Mouse (Mus musculus): ENCODE results near the gene Amdhd2.
A peak's percentile ranks its signal among the peaks of the same experiment; 100 is the strongest.
"Not testable (repeated sequence)": the region's sequence is repeated elsewhere in the genome, so short reads cannot be mapped to it uniquely, and the experiment has no call there.

The Amdhd2 gene

GRCm38 (mm10) chr17:24155742-24156141 lies 7.8 kb downstream of the Amdhd2 start:
- no peak for DNase-seq

DNA sequence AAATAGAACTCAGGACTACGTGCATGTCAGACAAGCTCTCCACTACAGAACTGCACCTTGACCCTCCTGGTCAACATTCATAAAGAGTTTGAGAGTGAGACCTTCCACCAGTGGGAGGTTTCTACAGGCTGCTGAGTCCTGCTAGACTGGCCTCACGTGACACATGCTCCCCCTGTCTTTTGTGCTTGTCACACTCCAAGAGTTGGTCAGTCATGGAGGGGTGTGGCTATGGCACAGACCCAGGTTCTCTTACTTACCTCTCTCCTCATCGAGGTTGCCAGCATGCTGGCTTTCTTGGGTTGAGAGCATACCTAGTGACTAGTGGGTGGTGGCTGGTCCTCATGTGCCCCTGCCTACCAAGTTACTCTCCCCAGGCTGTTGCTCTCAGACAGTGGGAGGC lies 9.1 kb downstream of the Amdhd2 start:
- DNase-seq = no peak

GRCm38 (mm10) chr17:24151890-24152563 lies 11.5 kb downstream of the Amdhd2 start:
- peak; percentile 90 to 91 for DNase-seq

- DNase-seq = no peak
Observed at GRCm38 (mm10) chr17:24151382-24151781, 12.2 kb downstream of the Amdhd2 start.

DNA sequence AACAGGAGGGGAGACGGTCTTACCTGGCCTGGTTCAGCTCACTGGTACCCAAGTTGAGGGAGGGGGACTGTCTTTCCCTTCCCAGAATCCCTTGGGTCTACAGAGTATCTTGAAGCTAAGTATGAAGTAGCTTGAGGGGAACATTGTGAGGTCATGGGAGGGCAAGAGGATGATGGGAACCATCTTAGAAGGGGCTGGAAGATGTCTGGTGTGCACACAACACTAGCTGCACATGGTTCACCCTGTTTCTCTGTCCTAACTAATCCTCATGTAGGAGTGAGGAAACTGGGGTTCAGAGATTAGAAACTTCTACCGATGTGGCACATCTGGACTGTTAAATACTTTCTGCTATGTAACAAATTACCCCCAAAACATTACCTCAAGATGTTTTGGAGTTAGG lies 12.7 kb downstream of the Amdhd2 start, which contains the start of gene Pdpk1:
Gene Pdpk1, minus strand, starts transcription at position 101 of the 400 bp plus-strand sequence.
- no peak for DNase-seq

GRCm38 (mm10) chr17:24149421-24149820 lies 14.1 kb downstream of the Amdhd2 start:
- DNase-seq = no peak

GRCm38 (mm10) chr17:24142897-24143296 lies 20.7 kb downstream of the Amdhd2 start:
- DNase-seq = no peak

- DNase-seq = peak; percentile 98 to 99
Observed at GRCm38 (mm10) chr17:24141425-24141920, 22.1 kb downstream of the Amdhd2 start.

DNA sequence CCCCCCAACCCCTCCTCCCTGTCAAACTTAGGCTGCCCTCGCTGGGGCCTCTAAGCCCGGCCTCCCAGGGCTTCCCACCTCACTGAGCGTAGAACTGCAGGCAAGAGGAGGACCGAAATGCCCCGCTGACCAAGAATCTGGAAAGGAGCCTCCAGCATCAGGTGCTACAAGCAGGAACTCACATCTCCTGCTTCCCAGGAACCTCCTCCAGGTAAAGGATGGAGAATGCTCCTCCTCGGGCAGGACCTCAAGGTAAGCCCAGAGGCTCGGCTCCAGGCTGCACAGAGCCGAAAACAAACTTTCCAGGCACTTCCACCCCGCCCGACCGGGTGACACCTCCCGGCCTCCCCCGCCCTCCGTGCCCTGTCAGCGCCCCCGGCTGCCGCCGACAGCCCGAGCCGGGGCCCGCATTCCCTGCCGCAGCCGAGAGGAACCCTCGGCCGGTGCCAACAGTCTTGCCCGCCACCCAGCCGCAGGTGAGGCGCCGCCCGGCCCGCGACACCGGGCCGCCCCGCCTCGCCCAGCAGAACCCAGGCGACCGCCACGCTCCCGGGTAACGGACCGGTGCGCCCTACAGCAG lies 22.6 kb downstream of the Amdhd2 start:
- DNase-seq = no peak

DNA sequence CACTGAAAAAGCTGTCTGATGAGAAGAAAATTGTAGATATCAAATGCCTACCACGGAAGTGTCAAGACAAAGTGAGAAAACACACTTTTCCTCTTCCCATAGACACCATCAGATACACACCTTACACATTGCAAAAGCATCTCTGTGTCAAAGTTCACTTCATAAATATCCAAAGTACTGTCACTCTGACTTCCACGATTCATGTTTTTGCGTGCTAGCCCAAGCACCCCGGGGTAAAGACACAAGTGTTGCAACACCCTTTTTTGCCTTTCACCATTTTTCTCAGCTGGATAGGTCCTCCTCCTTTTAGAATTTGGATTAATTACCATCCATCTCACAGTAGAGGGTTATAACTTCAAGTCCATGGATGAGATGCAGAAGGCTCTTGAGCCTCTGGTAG lies 23.6 kb downstream of the Amdhd2 start:
- no peak for DNase-seq

DNA sequence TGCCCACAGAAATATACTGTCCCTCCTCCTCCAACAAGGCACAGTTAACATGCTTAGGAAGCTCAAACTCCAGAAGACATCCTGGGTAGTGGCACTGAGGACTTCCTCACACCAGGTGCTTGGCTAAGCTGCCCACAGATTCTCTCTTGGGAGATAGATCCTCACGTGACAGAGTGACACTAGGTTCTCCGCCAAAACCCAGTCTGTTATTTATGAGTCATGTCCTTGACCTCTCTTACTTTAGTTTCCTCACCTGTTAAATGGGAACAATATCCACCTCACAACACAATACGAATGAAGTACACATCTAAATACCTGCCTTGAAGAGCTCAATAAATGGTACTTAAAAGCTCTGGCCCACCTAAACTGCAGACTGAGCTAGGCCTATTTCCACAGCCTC lies 24.3 kb downstream of the Amdhd2 start:
- no peak for DNase-seq

GRCm38 (mm10) chr17:24137226-24137880 lies 26.2 kb downstream of the Amdhd2 start:
- no peak for DNase-seq

DNA sequence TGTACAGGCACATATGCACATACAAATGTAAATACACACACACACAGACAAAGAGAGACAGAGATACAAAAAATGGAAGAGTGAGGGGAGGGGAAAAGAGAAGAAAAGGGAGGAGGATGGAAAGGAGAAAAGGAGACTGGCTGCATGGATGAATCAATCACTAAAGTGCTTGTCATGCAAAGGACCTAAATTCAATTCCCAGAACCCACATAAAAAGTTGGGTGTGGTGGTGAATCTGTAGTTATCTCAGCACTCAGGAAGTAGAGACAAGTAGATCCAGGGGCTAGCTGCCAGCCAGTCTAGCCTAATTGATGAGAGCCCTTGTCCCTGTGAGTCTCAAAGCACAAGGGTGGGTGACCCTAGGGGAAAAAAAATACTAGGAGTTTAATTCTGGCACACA lies 29.5 kb downstream of the Amdhd2 start:
- no peak for DNase-seq

- not testable (repeated sequence) for DNase-seq
Observed at GRCm38 (mm10) chr17:24132919-24133318, 30.6 kb downstream of the Amdhd2 start.

GRCm38 (mm10) chr17:24131570-24131969 lies 32.0 kb downstream of the Amdhd2 start:
- DNase-seq = no peak

DNA sequence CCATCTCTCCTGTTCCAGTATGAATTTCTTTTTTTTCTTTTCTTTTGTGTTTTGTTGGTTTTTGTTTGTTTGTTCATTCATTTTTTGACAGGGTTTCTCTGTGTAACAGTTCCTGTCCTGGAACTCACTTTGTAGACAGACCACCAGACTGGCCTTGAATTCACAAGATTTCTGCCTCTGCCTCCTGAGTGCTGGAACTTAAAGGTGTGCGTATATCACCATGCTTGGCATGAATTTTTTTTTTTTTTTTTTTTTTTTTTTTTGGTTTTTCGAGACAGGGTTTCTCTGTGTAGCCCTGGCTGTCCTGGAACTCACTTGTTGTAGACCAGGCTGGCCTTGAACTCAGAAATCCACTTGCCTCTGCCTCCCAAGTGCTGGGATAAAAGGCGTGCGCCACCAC lies 34.3 kb downstream of the Amdhd2 start:
- not testable (repeated sequence) for DNase-seq

DNA sequence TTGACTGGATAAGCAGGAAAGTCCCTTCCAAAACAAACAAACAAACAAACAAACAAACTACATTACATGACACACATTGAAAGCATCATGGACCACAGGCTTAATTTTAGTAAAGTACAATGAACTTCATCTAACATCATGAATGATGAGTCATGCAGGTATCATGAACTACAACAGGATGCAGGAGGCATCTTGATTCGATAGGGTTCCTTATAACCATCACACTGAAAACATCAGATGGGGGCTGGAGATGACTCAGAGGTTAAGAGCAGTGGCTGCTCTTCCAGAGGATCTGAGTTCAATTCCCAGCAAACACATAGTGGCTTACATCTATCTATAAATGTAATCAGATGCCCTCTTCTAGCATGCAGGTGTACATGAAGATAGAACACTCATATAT lies 36.0 kb downstream of the Amdhd2 start:
- no peak for DNase-seq

- no peak for DNase-seq
Observed at GRCm38 (mm10) chr17:24126801-24127200, 36.8 kb downstream of the Amdhd2 start.

DNA sequence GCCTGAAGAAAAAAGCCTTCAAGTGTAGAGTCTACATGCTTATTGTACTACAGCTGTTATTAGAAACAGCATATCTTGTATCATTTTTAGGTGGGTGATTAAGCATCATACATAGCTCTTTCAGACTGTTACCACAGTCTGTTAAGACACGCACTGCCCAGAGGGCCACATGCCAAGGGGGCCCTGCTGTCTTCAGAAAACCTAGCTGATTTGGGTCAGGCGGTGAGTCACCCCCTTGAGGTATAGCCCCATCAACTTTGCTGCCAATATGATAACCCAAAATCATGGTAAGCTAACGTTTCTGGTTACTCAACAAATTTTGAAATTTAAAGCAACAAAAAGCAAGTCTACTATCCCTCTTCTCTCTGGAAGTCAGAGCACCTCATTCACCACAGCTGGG lies 44.1 kb downstream of the Amdhd2 start:
- DNase-seq = no peak

- peak; percentile 34 to 42 for DNase-seq
Observed at GRCm38 (mm10) chr17:24113031-24113430, 50.5 kb downstream of the Amdhd2 start.

DNA sequence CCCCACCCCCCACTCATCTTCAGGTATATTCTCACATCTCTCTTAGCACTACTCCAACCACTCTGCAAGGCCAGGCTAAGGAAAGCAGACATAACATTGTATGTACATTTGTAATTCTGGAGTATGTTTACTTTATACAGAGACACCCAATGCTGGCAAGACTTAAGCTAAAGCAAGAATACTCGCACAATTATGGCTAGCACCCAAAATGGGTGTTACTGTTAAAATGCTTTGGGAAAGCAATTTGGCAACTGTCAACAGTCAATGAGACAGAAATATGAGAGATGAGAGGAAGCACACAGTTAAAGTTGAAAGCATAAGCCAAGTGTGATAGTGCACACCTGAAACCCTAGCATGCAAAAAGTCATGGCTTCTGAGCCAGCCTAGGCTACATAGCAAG lies 52.3 kb downstream of the Amdhd2 start:
- no peak for DNase-seq

DNA sequence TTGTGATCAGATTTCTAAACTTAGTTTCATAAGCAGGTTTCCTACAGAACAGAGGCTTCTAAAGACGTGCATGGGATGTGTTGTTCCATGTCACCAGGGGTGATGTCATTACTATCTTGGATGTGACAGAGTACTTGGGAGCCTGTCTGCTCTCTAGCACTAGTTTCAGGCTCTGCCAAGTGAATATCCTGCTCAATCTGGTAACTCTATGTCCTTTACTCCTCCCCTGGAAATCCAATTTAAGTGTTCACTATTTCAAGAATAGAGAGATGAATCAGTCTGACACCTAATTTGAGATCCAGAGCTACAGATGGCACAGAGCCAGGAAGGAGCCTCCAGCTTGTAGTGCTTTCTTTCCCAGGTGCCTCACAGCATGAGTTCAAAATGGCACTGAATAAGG lies 54.7 kb downstream of the Amdhd2 start:
- DNase-seq = peak; percentile 57 to 59

Data from cerebellum, postnatal 10 days (tissue).